Mouse (Mus musculus) kidney, adult 2 months (tissue): ENCODE measurements around the gene Ppm1f.

Source experiments
- CTCF ChIP-seq: fragments of 200-500 bp; conservative IDR thresholded peaks from 2 replicates; pipeline ENCODE4 v1.5.1; 2011; ENCODE audit warnings: low read depth, mild to moderate bottlenecking, control low read depth, low read length, moderate library complexity, mixed read lengths; ENCODE audit not compliant: insufficient read depth, insufficient read length
- POLR2A ChIP-seq: fragments of 200-500 bp; IDR thresholded peaks from one replicate; pipeline ENCODE4 v1.6.1; 2011; ENCODE audit warnings: low read depth, low read length, control low read depth

- TF ChIP-seq POLR2A = no peak
- no peak for TF ChIP-seq CTCF
Measured at GRCm38 (mm10) chr16:16930810-16931296, 34.6 kb downstream of the Ppm1f start.
